Mouse (Mus musculus) megakaryocyte-erythroid progenitor cell, adult 5-6 weeks (primary cell): ENCODE data around the gene Akr1cl. TPM values are rescaled to one million over a fixed set of nuclear protein-coding genes. Genes with fewer than 3 reads are reported as not detected.
"Not testable (repeated sequence)": the region's sequence is repeated elsewhere in the genome, so short reads cannot be mapped to it uniquely, and the experiment has no call there.

Experiments
- ATAC-seq: replicated peaks from 2 replicates; pipeline ENCODE4 v1.8.0; 2016; ENCODE audit warnings: mild to moderate bottlenecking, inconsistent platforms; ENCODE audit not compliant: severe bottlenecking, poor library complexity, low FRiP score, low TSS enrichment
- total RNA-seq, 2 experiments: library from RNA; stranded (forward) in 1 of 2; stranded (reverse) in 1 of 2; fragments of 200-1000, 215-1000 nt in 1 of 2; fragments of >200 nt in 1 of 2; fragmentation: Nextera tagmentation in 1 of 2; gene quantifications; 2 replicates each; pipeline ENCODE4 v1.2.3; 2014 to 2017

The Akr1cl gene
- total RNA-seq (2014; fragmentation: Nextera tagmentation) (not detected in 2 replicates), total RNA-seq (2017) (not detected in 2 replicates)

GRCm38 (mm10) chr1:65032641-65033040 lies at the start of gene Akr1cl:
TSS of gene Akr1cl (minus strand) at chr1:65032759.
- no peak for ATAC-seq

GRCm38 (mm10) chr1:65082188-65082587 lies 49.6 kb upstream of the Akr1cl start, which contains the start of gene Crygb:
TSS of gene Crygb (minus strand) at chr1:65082288.
- no peak for ATAC-seq

- ATAC-seq: no peak
These were observed 43.0 kb upstream of the Akr1cl start for GRCm38 (mm10) chr1:65075607-65076006.

GRCm38 (mm10) chr1:65073589-65073988 lies 41.0 kb upstream of the Akr1cl start, which contains the start of gene Crygc:
TSS of gene Crygc (minus strand) at chr1:65073689.
- ATAC-seq: no peak

- ATAC-seq: no peak
These were observed 35.3 kb upstream of the Akr1cl start for GRCm38 (mm10) chr1:65067842-65068241.

GRCm38 (mm10) chr1:65064201-65064600 lies 31.6 kb upstream of the Akr1cl start:
- ATAC-seq: no peak

- ATAC-seq: no peak
These were observed 30.8 kb upstream of the Akr1cl start, which contains the start of gene Crygd for GRCm38 (mm10) chr1:65063352-65063751. TSS of gene Crygd (minus strand) at chr1:65063452.

- no peak for ATAC-seq
These were observed 19.6 kb upstream of the Akr1cl start for GRCm38 (mm10) chr1:65052140-65052539.

- no peak for ATAC-seq
These were observed 19.1 kb upstream of the Akr1cl start for GRCm38 (mm10) chr1:65051696-65052095.

GRCm38 (mm10) chr1:65050952-65051351 lies 18.4 kb upstream of the Akr1cl start, which contains the start of gene Cryge:
TSS of gene Cryge (minus strand) at chr1:65051149.
- ATAC-seq: not testable (repeated sequence)

- ATAC-seq: no peak
These were observed 16.2 kb upstream of the Akr1cl start for GRCm38 (mm10) chr1:65048781-65049180.

GRCm38 (mm10) chr1:65046401-65047109 lies 14.0 kb upstream of the Akr1cl start:
- ATAC-seq: peak; percentile 67; the same call in 1 of the 2 replicates

- no peak for ATAC-seq
These were observed 10.9 kb upstream of the Akr1cl start for GRCm38 (mm10) chr1:65043433-65043832.

GRCm38 (mm10) chr1:65041837-65042236 lies 9.3 kb upstream of the Akr1cl start:
- ATAC-seq: no peak

- no peak for ATAC-seq
These were observed 8.2 kb upstream of the Akr1cl start for GRCm38 (mm10) chr1:65040806-65041205.

GRCm38 (mm10) chr1:65039679-65040078 lies 7.1 kb upstream of the Akr1cl start:
- no peak for ATAC-seq

GRCm38 (mm10) chr1:65037542-65037941 lies 5.0 kb upstream of the Akr1cl start:
- ATAC-seq: no peak

- ATAC-seq: no peak
These were observed 3.0 kb upstream of the Akr1cl start for GRCm38 (mm10) chr1:65035513-65035912.

GRCm38 (mm10) chr1:65028206-65028605 lies 4.4 kb downstream of the Akr1cl start:
- no peak for ATAC-seq

GRCm38 (mm10) chr1:65012726-65013125 lies 19.8 kb downstream of the Akr1cl start:
- no peak for ATAC-seq

- peak; percentile 98 for ATAC-seq
These were observed 22.4 kb downstream of the Akr1cl start for GRCm38 (mm10) chr1:65010153-65010552.
